Mouse (Mus musculus) activated CD4-positive, CD25-positive, alpha-beta regulatory T cell, adult 4 months (primary cell): Measurements from ENCODE around the gene Gstt3. TPM values are rescaled to one million over a fixed set of nuclear protein-coding genes. Genes with fewer than 3 reads are reported as not detected.
"Not testable (repeated sequence)": the region's sequence is repeated elsewhere in the genome, so short reads cannot be mapped to it uniquely, and the experiment has no call there.

ENCODE experiments used
- ATAC-seq: one replicate; pipeline ENCODE4 v1.8.0; 2017
- polyA plus RNA-seq, 2 experiments: library from polyadenylated mRNA; unstranded; fragments of 100-300 nt; shearing (Covaris generic); gene quantifications; one replicate each; pipeline ENCODE4 v1.2.1; 2017

Gstt3 gene
- polyA plus RNA-seq, 2 experiments from 2014 or later: 3.3 to 6.1 TPM

- ATAC-seq: no peak
These were observed 1.7 kb downstream of the Gstt3 start for GRCm38 (mm10) chr10:75779206-75780174.

DNA sequence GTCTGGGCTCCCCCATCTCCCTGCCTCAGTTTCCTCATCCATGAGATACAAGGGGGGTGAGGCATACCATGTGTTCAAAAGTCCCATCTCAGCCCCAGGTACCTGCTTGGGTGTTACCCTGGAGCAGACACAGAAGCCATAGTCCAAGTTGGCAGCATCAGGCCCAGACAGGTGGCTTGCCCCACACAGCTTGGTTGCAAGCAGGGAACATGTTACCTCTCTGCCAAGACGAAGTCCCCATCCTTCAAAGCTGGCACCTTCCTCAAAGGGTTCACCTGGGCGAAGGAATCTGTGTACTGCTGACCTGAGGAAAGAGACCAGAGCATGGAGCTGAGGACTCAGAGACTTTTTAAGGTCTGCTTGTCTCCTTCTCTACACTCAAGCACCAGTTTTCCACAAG, 3.3 kb downstream of the Gstt3 start:
- no peak for ATAC-seq

- ATAC-seq: no peak
These were observed 4.7 kb downstream of the Gstt3 start for GRCm38 (mm10) chr10:75776562-75776961.

- ATAC-seq: no peak
These were observed 6.6 kb downstream of the Gstt3 start for GRCm38 (mm10) chr10:75774587-75774986.

GRCm38 (mm10) chr10:75774102-75774501, 7.1 kb downstream of the Gstt3 start:
- no peak for ATAC-seq

DNA sequence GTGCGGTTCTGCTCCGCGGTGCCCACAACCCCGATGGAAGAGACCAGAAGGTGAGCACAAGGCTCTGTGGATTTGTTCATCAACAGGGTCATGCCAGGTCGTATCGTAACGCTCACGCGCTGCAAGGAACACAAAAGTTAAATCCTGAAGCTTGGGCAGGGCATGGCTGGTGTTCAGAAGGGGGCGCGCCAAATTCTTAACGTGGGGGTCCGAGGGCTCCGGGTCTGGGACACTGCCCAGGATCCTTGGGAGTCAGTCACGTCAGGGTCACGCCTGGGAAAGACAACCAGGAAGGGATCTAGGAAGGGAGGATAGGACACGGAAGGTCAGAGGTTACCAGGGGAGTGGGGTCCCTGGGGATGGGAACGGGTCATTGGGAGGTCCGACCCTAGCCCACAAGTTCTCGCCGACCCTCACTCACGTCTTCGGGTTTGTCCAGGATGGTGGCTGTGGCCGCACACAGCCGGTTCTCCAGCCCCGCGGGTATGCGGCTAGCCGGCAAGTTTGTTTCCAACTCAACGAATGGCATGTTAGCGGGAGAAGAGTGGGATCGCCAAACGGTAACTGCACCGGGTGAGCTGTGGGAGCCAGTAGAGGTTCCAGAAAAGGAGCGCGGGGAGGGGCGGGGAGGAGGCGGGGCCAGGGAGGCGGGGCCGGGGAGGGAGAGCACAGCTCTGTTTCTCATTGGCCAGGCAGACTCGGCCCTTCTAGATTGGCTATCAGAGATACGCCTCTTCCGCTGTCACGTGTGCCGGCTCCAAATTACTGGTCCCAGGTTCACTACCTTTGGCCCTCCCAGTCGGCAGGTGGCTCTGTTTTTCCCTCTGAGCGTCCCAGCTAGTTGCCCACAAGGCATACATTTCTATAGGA, 8.2 kb downstream of the Gstt3 start, which contains the start of gene Ddt:
Ddt (minus strand) TSS at position 620 of the 870 bp plus-strand sequence.
- ATAC-seq: peak; percentile 100

GRCm38 (mm10) chr10:75767756-75768155, 13.5 kb downstream of the Gstt3 start:
- not testable (repeated sequence) for ATAC-seq

- no peak for ATAC-seq
These were observed 14.4 kb downstream of the Gstt3 start for GRCm38 (mm10) chr10:75766856-75767255.

- ATAC-seq: peak; percentile 1
These were observed 16.4 kb downstream of the Gstt3 start for GRCm38 (mm10) chr10:75764519-75765473.

- peak; percentile 99 for ATAC-seq
These were observed 17.3 kb downstream of the Gstt3 start, which contains the start of gene Cabin1 for GRCm38 (mm10) chr10:75763682-75764518. TSS of gene Cabin1 (minus strand) at chr10:75764341.

GRCm38 (mm10) chr10:75762413-75762812, 18.8 kb downstream of the Gstt3 start:
- no peak for ATAC-seq

GRCm38 (mm10) chr10:75760311-75760710, 20.9 kb downstream of the Gstt3 start:
- ATAC-seq: no peak

- ATAC-seq: no peak
These were observed 24.5 kb downstream of the Gstt3 start for GRCm38 (mm10) chr10:75756719-75757118.

GRCm38 (mm10) chr10:75744017-75744416, 37.2 kb downstream of the Gstt3 start:
- ATAC-seq: peak; percentile 89

GRCm38 (mm10) chr10:75743369-75743768, 37.8 kb downstream of the Gstt3 start:
- no peak for ATAC-seq

DNA sequence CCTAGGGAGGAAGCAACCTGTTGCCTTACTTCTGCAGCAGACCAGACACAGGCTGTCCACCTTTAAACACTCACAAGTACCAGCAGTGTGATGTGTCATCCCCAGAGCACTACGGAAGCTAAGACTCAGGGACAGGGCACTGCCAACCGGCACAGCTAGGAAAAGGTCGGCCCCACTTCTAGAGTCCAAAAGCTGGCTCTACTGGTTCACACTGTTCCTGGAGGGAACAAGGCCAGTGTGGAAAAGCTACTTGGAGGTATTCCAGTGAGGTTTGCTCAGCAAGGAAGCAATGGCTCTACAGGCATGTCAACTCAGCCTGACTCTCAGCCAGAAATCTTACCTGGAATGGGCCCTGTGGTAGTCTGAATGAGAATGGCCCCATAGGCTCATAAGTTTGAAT, 40.3 kb downstream of the Gstt3 start:
- ATAC-seq: no peak

GRCm38 (mm10) chr10:75725449-75725848, 55.8 kb downstream of the Gstt3 start:
- ATAC-seq: no peak
